Mouse (Mus musculus) stomach, embryonic 15.5 days (tissue): Measurements from ENCODE around the gene Matn4. TPM values are rescaled to one million over a fixed set of nuclear protein-coding genes. Genes with fewer than 3 reads are reported as not detected.

ENCODE experiments used
- ATAC-seq: fragments of 200-750 bp; cut with Nextera tagmentation; 2 replicates; pipeline ENCODE4 v1.8.0; 2017; ENCODE audit warnings: low read depth, moderate number of reproducible peaks, moderate TSS enrichment; ENCODE audit not compliant: insufficient read depth, low FRiP score
- H3K27ac ChIP-seq: fragments of 300-500 bp; sonication (generic); 2 replicates; pipeline ENCODE4 v1.5.1; 2015; ENCODE audit warnings: mild to moderate bottlenecking, inconsistent platforms
- H3K27me3 ChIP-seq: fragments of 300-500 bp; sonication (generic); replicated peaks from 2 replicates; pipeline ENCODE4 v1.6.1; 2015; ENCODE audit warnings: inconsistent platforms
- H3K36me3 ChIP-seq: fragments of 300-500 bp; sonication (generic); 2 replicates; pipeline ENCODE4 v1.6.1; 2015; ENCODE audit warnings: inconsistent platforms
- H3K4me1 ChIP-seq: fragments of 300-500 bp; sonication (generic); 2 replicates; pipeline ENCODE4 v1.6.1; 2015; ENCODE audit warnings: inconsistent platforms
- H3K4me2 ChIP-seq: fragments of 300-500 bp; sonication (generic); 2 replicates; pipeline ENCODE4 v1.6.1; 2015; ENCODE audit warnings: mild to moderate bottlenecking, inconsistent platforms
- H3K4me3 ChIP-seq: fragments of 300-500 bp; sonication (generic); replicated peaks from 2 replicates; pipeline ENCODE4 v1.5.1; 2015; ENCODE audit warnings: inconsistent platforms
- H3K9ac ChIP-seq: fragments of 300-500 bp; sonication (generic); 2 replicates; pipeline ENCODE4 v1.6.1; 2015; ENCODE audit warnings: inconsistent platforms
- H3K9me3 ChIP-seq: fragments of 300-500 bp; sonication (generic); 2 replicates; pipeline ENCODE4 v1.6.1; 2016; ENCODE audit warnings: inconsistent platforms
- WGBS: fragments of 180-500 bp; shearing (Covaris S2); methylation state at CpG from one replicate; pipeline ENCODE4 v1.1.7; 2015; 5-methylcytosine and 5-hydroxymethylcytosine counted together
- polyA plus RNA-seq: library from polyadenylated mRNA; unstranded; fragments of >200 nt; fragmentation: Nextera tagmentation; extraction: Ambion mirVana; gene quantifications from 2 replicates; pipeline ENCODE4 v1.2.1, GENCODE M21; 2015

Matn4 gene
- polyA plus RNA-seq, 1 experiment from 2014 or later, result 12.4 TPM

GRCm38 (mm10) chr2:164423464-164423863, 18.5 kb upstream of the Matn4 start:
- Histone ChIP-seq H3K4me3 (no peak overlapping the region), H3K4me2 (no peak overlapping the region), H3K9me3 (no peaks in the 10 kb centered on the region), H3K27ac (no peak overlapping the region), H3K27me3 (no peaks in the 10 kb centered on the region), H3K4me1 (no peaks in the 10 kb centered on the region; the same call in 1 of the 2 replicates), H3K36me3 (peaks cover 14% of the 10 kb centered on the region), H3K9ac (no peak overlapping the region)
- 89% methylated on average over 11 of the region's 11 CpGs for WGBS
- ATAC-seq, result no peak

DNA sequence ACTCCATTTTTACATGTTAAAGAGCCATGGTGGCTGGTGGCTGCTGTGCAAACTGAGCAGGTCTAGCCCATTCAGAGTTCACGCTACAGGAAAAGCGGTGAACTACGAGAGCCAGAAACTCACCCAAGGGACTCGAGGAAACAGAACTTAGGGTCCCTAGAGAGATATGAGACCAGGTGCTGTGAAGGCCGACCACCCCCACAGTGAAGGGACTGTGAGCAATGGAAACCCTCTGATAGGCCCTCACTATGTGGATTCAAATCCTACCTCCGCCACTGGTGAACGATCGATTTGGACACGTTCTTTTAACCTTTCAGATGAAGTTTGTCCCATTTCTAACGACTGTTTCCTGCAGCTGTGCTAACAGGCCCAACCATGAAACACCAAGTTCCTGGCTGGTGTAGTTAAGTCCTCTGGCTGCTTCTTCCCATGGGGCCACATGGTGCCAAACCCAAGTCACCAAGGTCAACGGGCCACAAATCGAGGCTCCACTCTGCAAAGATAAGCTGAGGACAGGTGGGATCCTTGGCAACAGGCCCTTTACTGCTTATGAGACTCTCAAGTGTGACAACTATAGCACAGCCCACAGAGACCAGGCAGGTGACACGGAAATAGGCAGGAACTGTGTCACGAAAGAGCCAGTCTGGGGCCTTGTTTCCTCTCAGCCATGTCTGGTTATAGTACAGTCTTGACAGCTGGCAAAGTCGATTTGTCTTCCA, 17.9 kb upstream of the Matn4 start:
- Histone ChIP-seq H3K4me2 (no peak overlapping the region), H3K36me3 (peaks cover 11% of the 10 kb centered on the region), H3K27me3 (no peaks in the 10 kb centered on the region), H3K27ac (no peak overlapping the region), H3K9ac (no peak overlapping the region), H3K4me3 (no peak overlapping the region), H3K9me3 (no peaks in the 10 kb centered on the region), H3K4me1 (no peaks in the 10 kb centered on the region; the same call in 1 of the 2 replicates)
- WGBS, result 83% methylated on average over 15 of the region's 15 CpGs
- no peak for ATAC-seq

DNA sequence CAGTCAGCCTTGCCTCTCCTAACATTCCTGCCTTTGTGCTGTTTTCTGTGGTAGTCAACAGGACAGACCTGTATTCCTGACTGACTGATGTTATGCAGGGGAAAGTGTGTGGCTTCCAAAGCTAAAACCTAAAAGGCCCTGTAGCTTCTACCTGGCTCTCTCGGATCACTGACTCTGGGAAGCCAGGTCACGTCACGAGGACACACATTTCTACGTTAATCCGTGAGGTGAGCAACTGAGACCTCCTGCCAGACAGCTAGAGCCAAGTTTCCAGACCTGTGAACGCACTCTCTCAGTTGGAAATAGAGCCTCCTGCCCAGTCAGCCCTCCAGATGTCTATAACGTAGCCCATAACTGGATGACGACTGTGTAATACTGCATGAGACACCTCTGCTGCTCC, 17.0 kb upstream of the Matn4 start:
- H3K27me3 ChIP-seq, result no peaks in the 10 kb centered on the region
- whole genome bisulfite sequencing, result 81% methylated on average over 8 of the region's 8 CpGs
- H3K36me3 ChIP-seq, result peaks cover 5% of the 10 kb centered on the region
- no peak overlapping the region for H3K4me3 ChIP-seq
- no peak overlapping the region for H3K4me2 ChIP-seq
- no peaks in the 10 kb centered on the region; the same call in 1 of the 2 replicates for H3K4me1 ChIP-seq
- H3K27ac ChIP-seq, result peak overlapping the region; percentile 55
- ATAC-seq, result no peak
- no peak overlapping the region for H3K9ac ChIP-seq
- no peaks in the 10 kb centered on the region for H3K9me3 ChIP-seq

- Histone ChIP-seq H3K36me3 (peaks cover 5% of the 10 kb centered on the region), H3K4me1 (no peaks in the 10 kb centered on the region; the same call in 1 of the 2 replicates), H3K4me2 (no peak overlapping the region), H3K27ac (no peak overlapping the region), H3K9me3 (no peaks in the 10 kb centered on the region), H3K27me3 (no peaks in the 10 kb centered on the region), H3K9ac (no peak overlapping the region), H3K4me3 (no peak overlapping the region)
- WGBS, result 78% methylated on average over 7 of the region's 7 CpGs
- no peak for ATAC-seq
These were observed 16.3 kb upstream of the Matn4 start for GRCm38 (mm10) chr2:164421306-164421705.

- no peaks in the 10 kb centered on the region for H3K27me3 ChIP-seq
- H3K4me3 ChIP-seq, result no peak overlapping the region
- 7% methylated on average over 3 of the region's 3 CpGs for WGBS
- H3K4me1 ChIP-seq, result no peaks in the 10 kb centered on the region; the same call in 1 of the 2 replicates
- H3K36me3 ChIP-seq, result peaks cover 3% of the 10 kb centered on the region
- no peak overlapping the region for H3K9ac ChIP-seq
- no peak for ATAC-seq
- no peak overlapping the region for H3K27ac ChIP-seq
- H3K9me3 ChIP-seq, result no peaks in the 10 kb centered on the region
- H3K4me2 ChIP-seq, result no peak overlapping the region
These were observed 14.5 kb upstream of the Matn4 start for GRCm38 (mm10) chr2:164419489-164419888.

- Histone ChIP-seq H3K4me2 (no peak overlapping the region), H3K4me1 (no peaks in the 10 kb centered on the region; the same call in 1 of the 2 replicates), H3K36me3 (no peaks in the 10 kb centered on the region), H3K4me3 (no peak overlapping the region), H3K9me3 (no peaks in the 10 kb centered on the region), H3K27ac (no peak overlapping the region), H3K27me3 (no peaks in the 10 kb centered on the region), H3K9ac (no peak overlapping the region)
- WGBS, result 27% methylated on average over 3 of the region's 3 CpGs
- ATAC-seq, result no peak
These were observed 13.4 kb upstream of the Matn4 start for GRCm38 (mm10) chr2:164418308-164418875.

GRCm38 (mm10) chr2:164417198-164417597, 12.2 kb upstream of the Matn4 start:
- Histone ChIP-seq H3K4me3 (no peak overlapping the region), H3K27me3 (no peaks in the 10 kb centered on the region), H3K27ac (no peak overlapping the region), H3K9me3 (no peaks in the 10 kb centered on the region), H3K36me3 (no peaks in the 10 kb centered on the region), H3K9ac (no peak overlapping the region), H3K4me1 (no peaks in the 10 kb centered on the region; the same call in 1 of the 2 replicates), H3K4me2 (no peak overlapping the region)
- no peak for ATAC-seq
- WGBS, result 0% methylated on average over 2 of the region's 2 CpGs

GRCm38 (mm10) chr2:164414581-164414980, 9.6 kb upstream of the Matn4 start:
- Histone ChIP-seq H3K27me3 (0 out of 2 replicates have a peak, but pooled peaks cover 7% of the 10 kb centered on the region), H3K36me3 (no peaks in the 10 kb centered on the region), H3K4me1 (no peaks in the 10 kb centered on the region; the same call in 1 of the 2 replicates), H3K4me2 (peak overlapping the region; percentile 44), H3K27ac (no peak overlapping the region), H3K4me3 (no peak overlapping the region), H3K9me3 (no peaks in the 10 kb centered on the region), H3K9ac (no peak overlapping the region)
- 64% methylated on average over 10 of the region's 10 CpGs for WGBS
- no peak for ATAC-seq

GRCm38 (mm10) chr2:164414167-164414566, 9.2 kb upstream of the Matn4 start:
- 18% methylated on average over 28 of the region's 28 CpGs for WGBS
- Histone ChIP-seq H3K4me1 (no peaks in the 10 kb centered on the region; the same call in 1 of the 2 replicates), H3K27ac (no peak overlapping the region), H3K27me3 (0 out of 2 replicates have a peak, but pooled peaks cover 7% of the 10 kb centered on the region), H3K9me3 (no peaks in the 10 kb centered on the region), H3K36me3 (no peaks in the 10 kb centered on the region), H3K9ac (no peak overlapping the region), H3K4me3 (no peak overlapping the region), H3K4me2 (peak overlapping the region; percentile 44)
- ATAC-seq, result no peak

DNA sequence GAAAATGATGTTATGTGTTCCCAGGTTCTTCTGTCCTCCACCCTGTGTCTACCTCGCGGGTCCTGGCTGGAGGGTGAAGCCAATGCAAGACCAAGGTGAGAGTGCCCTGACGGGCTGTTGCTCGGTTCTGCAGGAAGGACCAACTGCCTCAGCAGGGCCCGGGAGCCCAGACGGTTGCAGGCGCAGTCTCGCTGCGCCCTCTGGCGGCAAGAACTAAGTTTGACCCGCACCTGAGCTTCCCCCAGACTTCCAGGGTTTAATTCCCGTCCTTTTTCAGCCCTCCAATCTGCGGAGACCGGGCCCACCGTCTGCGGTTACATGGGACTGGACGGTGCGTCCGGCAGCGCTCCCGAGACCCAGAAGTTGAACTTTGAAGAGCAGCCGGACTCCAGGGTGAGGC, 2.7 kb upstream of the Matn4 start:
- Histone ChIP-seq H3K4me3 (no peak overlapping the region), H3K27ac (no peak overlapping the region), H3K4me1 (peaks cover 22% of the 10 kb centered on the region), H3K9me3 (no peaks in the 10 kb centered on the region), H3K4me2 (0 out of 2 replicates have a peak overlapping the region, but pooled peaks have one; percentile 27), H3K27me3 (peaks cover 51% of the 10 kb centered on the region), H3K9ac (no peak overlapping the region), H3K36me3 (no peaks in the 10 kb centered on the region)
- 2% methylated on average over 22 of the region's 22 CpGs for WGBS
- ATAC-seq, result no peak

DNA sequence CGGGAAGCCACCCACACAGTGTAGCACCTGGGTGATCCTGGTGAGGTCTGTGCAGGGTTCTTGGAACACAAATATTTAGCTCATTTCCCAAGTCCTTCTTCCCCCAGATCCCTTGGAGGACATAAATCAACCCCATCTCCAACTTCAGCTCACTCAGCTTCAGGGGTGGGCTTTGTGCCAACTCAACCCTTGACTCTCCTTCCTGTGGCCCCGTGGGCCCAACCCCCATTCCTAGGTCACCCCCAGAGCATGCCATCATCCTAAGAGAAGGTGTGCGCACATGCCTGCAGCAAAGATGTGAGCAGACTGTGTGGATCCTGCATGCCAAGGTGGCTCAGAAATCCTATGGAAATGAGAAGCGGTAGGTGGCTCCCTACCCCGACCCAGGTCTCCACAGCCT, 559 bp upstream of the Matn4 start:
- H3K4me1 ChIP-seq, result peaks cover 26% of the 10 kb centered on the region
- 44% methylated on average over 5 of the region's 5 CpGs for WGBS
- no peak overlapping the region for H3K27ac ChIP-seq
- peak overlapping the region; percentile 42; the same call in 1 of the 2 replicates for H3K4me3 ChIP-seq
- 0 out of 2 replicates have a peak overlapping the region, but pooled peaks have one; percentile 1 for H3K9ac ChIP-seq
- no peak for ATAC-seq
- peak overlapping the region; percentile 68 for H3K4me2 ChIP-seq
- no peaks in the 10 kb centered on the region for H3K9me3 ChIP-seq
- peaks cover 71% of the 10 kb centered on the region for H3K27me3 ChIP-seq
- no peaks in the 10 kb centered on the region for H3K36me3 ChIP-seq
